ENCODE assay signal across 9 mouse cellular contexts in the genomic region with DNA sequence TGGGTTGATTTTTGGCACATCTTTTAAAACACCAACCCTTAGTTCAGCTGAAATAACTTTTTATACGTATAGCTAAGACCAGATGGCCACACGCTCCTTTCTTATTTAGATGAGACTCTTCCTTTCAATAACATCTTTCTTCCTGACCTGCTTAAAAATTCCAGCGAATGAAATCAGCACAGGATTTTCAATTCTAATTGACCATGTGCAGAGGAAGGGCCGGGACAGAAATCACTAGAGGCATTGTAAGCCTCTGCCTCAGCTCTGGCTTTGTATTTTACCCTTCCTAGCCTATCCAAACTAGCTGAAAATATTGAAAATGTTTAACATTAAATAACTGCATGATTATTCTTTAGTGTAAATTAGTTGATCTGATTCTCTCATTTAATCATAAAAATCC.
DNase-seq lines count a peak whose midpoint lies in the region; ATAC-seq and TF ChIP-seq lines count a peak whose summit lies in the region.
"Had no signal": no experiment of that assay in that cellular context is flagged by ENCODE, and none has a peak within 500 bp of the region (broad histone marks: within the 10 kb centered on the region; RNA-seq: fewer than 3 reads in every experiment).

No protein-coding gene starts in this region.

- no peak for ATAC-seq in stomach, embryonic 14.5 days (ENCODE audit: insufficient number of reproducible peaks, insufficient read depth, low FRiP score, low read depth)
- ATAC-seq in stomach, postnatal 0 days (ENCODE audit: low FRiP score, low TSS enrichment), result no peak
- ATAC-seq in forebrain, embryonic 14.5 days, result no peak
- no peak for ATAC-seq in megakaryocyte-erythroid progenitor cell, adult 5-6 weeks (replicated peaks; ENCODE audit: low FRiP score, low TSS enrichment, poor library complexity, severe bottlenecking)
- ATAC-seq: intestine, embryonic 15.5 days had no signal

- no peaks in the 10 kb centered on the region for H3K36me3 ChIP-seq in stomach, embryonic 14.5 days (ENCODE audit: control insufficient read depth, insufficient read depth, low read length)
- H3K36me3 ChIP-seq in stomach, postnatal 0 days (ENCODE audit: control insufficient read depth, insufficient read depth, low read length), result no peaks in the 10 kb centered on the region
- no peaks in the 10 kb centered on the region for H3K36me3 ChIP-seq in forebrain, embryonic 14.5 days (ENCODE audit: control insufficient read depth, insufficient read depth, low read length)
- H3K36me3 ChIP-seq: intestine, embryonic 15.5 days had no signal

- TF ChIP-seq CTCF in stomach, postnatal 0 days (IDR thresholded peaks at IDR 0.05; ENCODE audit: low read depth), result no peak

- H3K4me3 ChIP-seq in stomach, embryonic 14.5 days (ENCODE audit: low read depth, low read length), result no peak overlapping the region
- no peak overlapping the region for H3K4me3 ChIP-seq in stomach, postnatal 0 days (ENCODE audit: low read depth, low read length)
- peak overlapping the region; percentile 65 for H3K4me3 ChIP-seq in forebrain, embryonic 14.5 days (ENCODE audit: low read depth, low read length)
- H3K4me3 ChIP-seq: intestine, embryonic 15.5 days had no signal

- H3K9ac ChIP-seq in stomach, embryonic 14.5 days (replicated peaks; ENCODE audit: low read depth, low read length), result no peak overlapping the region
- H3K9ac ChIP-seq in stomach, postnatal 0 days (ENCODE audit: low read length), result no peak overlapping the region
- H3K9ac ChIP-seq in forebrain, embryonic 14.5 days (ENCODE audit: low read length), result peak overlapping the region; percentile 54
- H3K9ac ChIP-seq: intestine, embryonic 15.5 days had no signal

- 51% methylated on average over 4 of the region's 4 CpGs for WGBS in stomach, embryonic 14.5 days
- WGBS in stomach, postnatal 0 days, result 59% methylated on average over 4 of the region's 4 CpGs
- WGBS in forebrain, embryonic 14.5 days, result 4% methylated on average over 4 of the region's 4 CpGs

- TF ChIP-seq EP300 in stomach, postnatal 0 days (optimal IDR thresholded peaks at IDR 0.05), result no peak

- H3K9me3 ChIP-seq in stomach, embryonic 14.5 days (ENCODE audit: control insufficient read depth, low read depth, low read length), result no peaks in the 10 kb centered on the region
- no peaks in the 10 kb centered on the region for H3K9me3 ChIP-seq in stomach, postnatal 0 days (ENCODE audit: control insufficient read depth, low read length)
- no peaks in the 10 kb centered on the region for H3K9me3 ChIP-seq in forebrain, embryonic 14.5 days (replicated peaks; ENCODE audit: control insufficient read depth, low read length)
- H3K9me3 ChIP-seq: intestine, embryonic 15.5 days had no signal

- H3K27me3 ChIP-seq in stomach, embryonic 14.5 days (ENCODE audit: control insufficient read depth, insufficient read depth, low read length), result no peaks in the 10 kb centered on the region
- H3K27me3 ChIP-seq in stomach, postnatal 0 days (ENCODE audit: control insufficient read depth, insufficient read depth, low read length), result no peaks in the 10 kb centered on the region
- H3K27me3 ChIP-seq in forebrain, embryonic 14.5 days (replicated peaks; ENCODE audit: control insufficient read depth, insufficient read depth, low read length), result no peaks in the 10 kb centered on the region
- H3K27me3 ChIP-seq: intestine, embryonic 15.5 days had no signal

- DNase-seq in stomach, postnatal 0 days (ENCODE audit: low spot score), result no peak
- DNase-seq in forebrain, embryonic 14.5 days (ENCODE audit: low spot score), result peak; percentile 67
- peak; percentile 45 for DNase-seq in mesoderm, embryonic 11.5 days (ENCODE audit: low read depth, low spot score)
- no peak for DNase-seq in adrenal gland, adult 8-10 months
- DNase-seq in right cerebral cortex, postnatal 4 days, result no peak
- DNase-seq: right cerebral cortex, postnatal 25 days had no signal

- H3K4me2 ChIP-seq in stomach, embryonic 14.5 days (replicated peaks; ENCODE audit: low read depth, low read length), result 0 out of 2 replicates have a peak overlapping the region, but pooled peaks have one; percentile 4
- H3K4me2 ChIP-seq in stomach, postnatal 0 days (replicated peaks; ENCODE audit: low read depth), result no peak overlapping the region
- H3K4me2 ChIP-seq in forebrain, embryonic 14.5 days (ENCODE audit: low read length), result peak overlapping the region; percentile 66
- H3K4me2 ChIP-seq: intestine, embryonic 15.5 days had no signal

- peaks cover 6% of the 10 kb centered on the region for H3K4me1 ChIP-seq in stomach, embryonic 14.5 days (ENCODE audit: control insufficient read depth, insufficient read depth, low read length)
- no peaks in the 10 kb centered on the region for H3K4me1 ChIP-seq in stomach, postnatal 0 days (replicated peaks; ENCODE audit: control insufficient read depth, insufficient read depth)
- H3K4me1 ChIP-seq in forebrain, embryonic 14.5 days (ENCODE audit: control insufficient read depth, insufficient read depth, low read length), result peaks cover 33% of the 10 kb centered on the region

- no peak overlapping the region for H3K27ac ChIP-seq in stomach, embryonic 14.5 days (ENCODE audit: low read length)
- no peak overlapping the region for H3K27ac ChIP-seq in stomach, postnatal 0 days (replicated peaks)
- peak overlapping the region; percentile 59; the same call in 1 of the 2 replicates for H3K27ac ChIP-seq in forebrain, embryonic 14.5 days (ENCODE audit: low read depth, low read length)
- H3K27ac ChIP-seq: intestine, embryonic 15.5 days had no signal

Comparison
In these comparisons a context has a peak if more than half of its experiments do, and no peak if none do; other contexts are left out.
1. DNase-seq: peak in forebrain, embryonic 14.5 days (single experiment) and mesoderm, embryonic 11.5 days (single experiment); none in stomach, postnatal 0 days (single experiment), adrenal gland, adult 8-10 months (single experiment) and right cerebral cortex, postnatal 4 days (single experiment).